Mouse (Mus musculus) 3134 (cell line): Measurements from ENCODE around the gene H2-Q4.
"Not testable (repeated sequence)": the region's sequence is repeated elsewhere in the genome, so short reads cannot be mapped to it uniquely, and the experiment has no call there.

Experiments
- DNase-seq: peaks from one replicate; pipeline ENCODE4 v3.0.0-alpha.2; 2011; ENCODE audit warnings: low spot score; ENCODE audit not compliant: insufficient read length; ENCODE audit errors: extremely low read depth

The H2-Q4 gene

DNA sequence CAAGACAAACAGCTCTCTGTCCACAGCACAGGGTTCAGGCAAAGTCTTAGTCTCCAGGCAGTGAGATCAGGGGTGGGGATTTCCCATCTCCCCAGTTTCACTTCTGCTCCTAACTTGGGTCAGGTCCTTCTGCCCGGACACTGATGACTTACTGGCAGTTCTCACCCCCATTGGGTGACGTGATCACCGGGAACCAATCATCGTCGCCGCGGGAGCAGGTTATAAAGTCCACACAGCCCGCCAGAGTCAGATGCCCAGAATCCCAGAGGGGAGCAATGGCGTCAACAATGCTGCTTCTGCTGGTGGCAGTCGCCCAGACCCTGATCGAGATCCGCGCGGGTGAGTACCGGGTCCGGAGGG, at the start of gene H2-Q4:
Gene H2-Q4 (plus strand): TSS at position 249 of the 360 bp plus-strand sequence.
- peak; percentile 14 for DNase-seq

DNA sequence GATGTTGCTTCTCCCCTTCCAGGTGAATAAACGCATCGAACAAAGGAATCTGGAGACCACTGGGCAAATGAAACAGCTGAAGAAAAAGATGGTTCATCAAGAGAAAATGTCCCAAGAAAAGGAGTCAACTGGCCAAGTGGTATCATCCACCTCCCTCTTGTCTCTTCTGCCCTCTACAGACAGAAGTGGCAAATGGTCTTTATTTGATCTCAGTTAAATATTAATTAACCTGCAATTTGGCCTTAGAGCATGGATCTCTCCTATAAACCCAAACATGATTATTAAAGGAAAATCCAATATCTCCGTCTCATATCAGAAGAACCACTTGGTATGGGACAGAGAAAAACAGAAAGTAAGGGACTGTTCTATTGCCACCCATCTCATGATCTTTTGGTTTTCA, 49.7 kb upstream of the H2-Q4 start:
- DNase-seq: not testable (repeated sequence)

DNA sequence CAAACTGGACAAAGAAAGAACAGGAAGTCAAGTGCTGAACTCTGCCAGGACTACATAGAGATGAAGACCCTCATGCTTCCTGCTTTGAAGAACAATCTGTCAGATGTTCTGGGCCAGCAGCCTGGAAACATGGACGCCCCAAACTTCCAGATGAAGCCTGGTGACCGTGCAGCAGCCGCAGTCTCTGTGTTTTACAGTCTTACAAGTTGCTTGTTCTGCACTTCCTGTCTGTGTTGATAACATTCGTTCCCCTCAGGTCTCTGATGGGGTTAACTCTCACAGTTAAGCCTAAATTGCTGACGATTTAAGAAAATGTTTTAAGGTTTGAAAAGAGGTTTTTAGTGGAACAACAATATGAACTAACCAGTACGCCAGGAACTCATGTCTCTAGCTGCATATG, 47.9 kb upstream of the H2-Q4 start:
- not testable (repeated sequence) for DNase-seq

DNA sequence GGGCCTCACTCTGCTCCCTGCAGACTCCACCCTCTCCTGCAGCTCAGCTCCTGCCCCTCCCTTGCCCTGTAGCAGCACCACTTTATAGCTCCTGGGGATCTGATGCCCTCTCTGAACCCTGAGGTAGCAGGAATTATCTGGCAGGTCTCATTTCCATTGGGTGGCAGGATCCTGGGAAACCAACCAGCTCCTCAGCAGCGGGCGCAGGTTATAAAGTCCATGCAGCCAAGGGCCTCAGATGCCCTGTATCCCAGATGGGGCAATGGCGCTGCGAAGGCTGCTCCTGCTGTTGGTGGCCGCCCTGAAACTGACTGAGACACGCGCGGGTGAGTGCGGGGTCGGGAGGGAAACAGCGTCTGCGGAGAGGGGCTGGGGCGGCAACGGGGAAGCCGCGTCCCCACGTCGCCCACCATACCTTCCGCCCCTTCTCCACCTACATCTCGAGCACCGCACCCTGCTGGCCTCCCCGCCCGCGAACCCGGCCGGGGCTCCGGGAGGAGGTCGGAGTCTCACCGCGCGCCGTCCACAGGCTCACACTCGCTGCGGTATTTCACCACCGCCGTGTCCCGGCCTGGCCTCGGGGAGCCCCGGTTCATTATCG, 37.2 kb upstream of the H2-Q4 start, which contains the start of gene H2-Q2:
Gene H2-Q2 (plus strand): TSS at position 172 of the 601 bp plus-strand sequence.
- no peak for DNase-seq

DNA sequence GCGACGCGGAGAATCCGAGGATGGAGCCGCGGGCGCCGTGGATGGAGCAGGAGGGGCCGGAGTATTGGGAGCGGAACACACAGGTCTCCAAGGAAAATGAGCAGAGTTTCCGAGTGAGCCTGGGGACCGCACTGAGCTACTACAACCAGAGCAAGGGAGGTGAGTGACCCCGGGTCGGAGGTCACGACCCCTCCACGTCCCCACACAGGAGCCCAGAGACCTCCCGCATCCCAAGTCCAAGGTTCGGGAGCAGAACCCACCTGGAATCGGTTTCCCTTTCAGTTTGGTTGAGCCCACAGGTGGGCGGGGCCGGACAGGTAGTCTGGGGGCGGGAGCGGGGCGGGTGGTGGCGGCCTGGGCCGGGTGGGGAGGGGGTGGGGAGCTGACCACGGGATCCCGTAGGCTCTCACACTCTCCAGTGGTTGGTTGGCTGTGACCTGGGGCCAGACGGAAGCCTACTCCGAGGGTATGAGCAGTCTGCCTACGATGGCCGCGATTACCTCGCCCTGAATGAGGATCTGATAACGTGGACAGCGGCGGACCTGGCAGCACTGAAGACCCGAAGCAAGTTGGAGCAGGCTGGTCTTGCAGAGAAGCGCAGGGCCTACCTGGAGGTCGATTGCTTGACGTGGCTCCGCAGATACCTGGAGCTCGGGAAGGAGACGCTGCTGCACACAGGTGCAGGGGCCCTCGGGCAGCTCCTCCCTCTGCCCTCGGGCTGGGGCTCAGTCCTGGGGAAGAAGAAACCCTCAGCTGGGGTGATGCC, 36.5 kb upstream of the H2-Q4 start:
- DNase-seq: no peak

- not testable (repeated sequence) for DNase-seq
Measured at GRCm38 (mm10) chr17:35347659-35348058, 31.8 kb upstream of the H2-Q4 start.

DNA sequence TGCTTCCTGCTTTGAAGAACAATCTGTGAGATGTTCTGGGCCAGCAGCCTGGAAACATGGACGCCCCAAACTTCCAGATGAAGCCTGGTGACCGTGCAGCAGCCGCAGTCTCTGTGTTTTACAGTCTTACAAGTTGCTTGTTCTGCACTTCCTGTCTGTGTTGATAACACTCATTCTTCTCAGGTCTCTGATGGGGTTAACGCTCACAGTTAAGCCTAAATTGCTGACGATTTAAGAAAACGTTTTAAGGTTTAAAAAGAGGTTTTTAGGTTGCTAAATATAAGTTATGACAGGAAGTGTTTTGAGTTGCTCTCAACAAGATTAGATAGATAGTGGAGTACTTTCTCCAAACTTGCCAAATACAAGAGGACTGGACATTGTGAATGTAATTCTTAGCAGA, 26.1 kb upstream of the H2-Q4 start:
- DNase-seq: not testable (repeated sequence)

GRCm38 (mm10) chr17:35354071-35354470, 25.3 kb upstream of the H2-Q4 start:
- no peak for DNase-seq

DNA sequence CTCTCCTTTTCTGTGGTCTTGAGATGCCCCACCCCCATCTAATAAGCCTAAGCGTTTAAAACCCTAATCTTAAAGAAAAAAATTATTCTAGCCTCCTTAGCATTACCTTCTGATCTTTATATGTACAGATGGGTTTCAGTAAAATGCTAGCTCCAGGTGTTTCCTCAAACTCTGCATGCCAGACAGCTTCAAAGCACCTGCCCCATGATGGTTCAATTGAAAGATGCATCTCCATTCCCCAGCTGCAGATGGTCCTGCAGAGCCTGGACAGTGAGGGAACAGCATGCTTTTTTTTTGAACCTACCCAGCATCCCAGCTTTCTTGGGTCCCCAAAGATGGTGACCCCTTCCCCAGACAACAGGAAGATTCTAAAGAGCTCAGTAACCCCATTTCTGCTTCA, 22.3 kb upstream of the H2-Q4 start:
- DNase-seq: no peak

- DNase-seq: no peak
Measured at GRCm38 (mm10) chr17:35358763-35359469, 20.5 kb upstream of the H2-Q4 start.

DNA sequence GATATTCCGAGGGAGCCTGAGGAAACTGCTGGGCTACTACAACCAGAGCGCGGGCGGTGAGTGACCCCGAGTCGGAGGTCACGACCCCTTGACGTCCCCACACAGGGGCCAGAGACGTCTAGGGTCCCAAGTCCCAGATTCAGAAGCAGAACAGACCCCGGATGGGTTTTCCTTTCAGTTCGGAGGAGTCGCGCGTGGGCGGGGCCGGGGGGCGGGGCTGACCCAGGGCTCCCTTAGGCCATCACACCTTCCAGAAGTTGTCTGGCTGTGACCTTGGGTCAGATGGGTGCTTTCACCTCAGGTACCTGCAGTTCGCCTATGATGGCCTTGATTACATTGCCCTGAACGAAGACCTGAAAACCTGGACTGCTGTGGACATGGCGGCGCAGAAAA, 20.0 kb upstream of the H2-Q4 start:
- no peak for DNase-seq

GRCm38 (mm10) chr17:35379729-35380451, 473 bp downstream of the H2-Q4 start:
- DNase-seq: peak; percentile 87

- not testable (repeated sequence) for DNase-seq
Measured at GRCm38 (mm10) chr17:35389796-35390195, 10.4 kb downstream of the H2-Q4 start.

DNA sequence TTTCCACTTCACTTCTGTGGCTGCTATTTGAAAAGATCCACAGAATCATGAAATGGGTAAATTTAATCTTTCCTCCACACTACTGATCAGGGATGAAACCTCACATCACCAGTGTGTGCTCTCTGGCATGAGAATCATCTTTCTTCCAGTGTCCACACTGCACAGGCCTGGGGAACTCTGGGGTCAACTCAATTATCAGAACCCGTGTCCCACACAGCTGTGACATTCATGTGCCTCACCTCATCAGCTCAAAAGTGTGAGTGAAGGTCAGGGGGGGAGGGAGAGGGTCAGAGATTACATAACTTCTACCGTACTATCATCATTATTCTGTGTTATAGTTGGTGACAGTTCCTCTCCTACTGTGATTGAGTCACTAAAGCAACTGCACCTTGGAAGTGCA, 13.3 kb downstream of the H2-Q4 start:
- DNase-seq: not testable (repeated sequence)

DNA sequence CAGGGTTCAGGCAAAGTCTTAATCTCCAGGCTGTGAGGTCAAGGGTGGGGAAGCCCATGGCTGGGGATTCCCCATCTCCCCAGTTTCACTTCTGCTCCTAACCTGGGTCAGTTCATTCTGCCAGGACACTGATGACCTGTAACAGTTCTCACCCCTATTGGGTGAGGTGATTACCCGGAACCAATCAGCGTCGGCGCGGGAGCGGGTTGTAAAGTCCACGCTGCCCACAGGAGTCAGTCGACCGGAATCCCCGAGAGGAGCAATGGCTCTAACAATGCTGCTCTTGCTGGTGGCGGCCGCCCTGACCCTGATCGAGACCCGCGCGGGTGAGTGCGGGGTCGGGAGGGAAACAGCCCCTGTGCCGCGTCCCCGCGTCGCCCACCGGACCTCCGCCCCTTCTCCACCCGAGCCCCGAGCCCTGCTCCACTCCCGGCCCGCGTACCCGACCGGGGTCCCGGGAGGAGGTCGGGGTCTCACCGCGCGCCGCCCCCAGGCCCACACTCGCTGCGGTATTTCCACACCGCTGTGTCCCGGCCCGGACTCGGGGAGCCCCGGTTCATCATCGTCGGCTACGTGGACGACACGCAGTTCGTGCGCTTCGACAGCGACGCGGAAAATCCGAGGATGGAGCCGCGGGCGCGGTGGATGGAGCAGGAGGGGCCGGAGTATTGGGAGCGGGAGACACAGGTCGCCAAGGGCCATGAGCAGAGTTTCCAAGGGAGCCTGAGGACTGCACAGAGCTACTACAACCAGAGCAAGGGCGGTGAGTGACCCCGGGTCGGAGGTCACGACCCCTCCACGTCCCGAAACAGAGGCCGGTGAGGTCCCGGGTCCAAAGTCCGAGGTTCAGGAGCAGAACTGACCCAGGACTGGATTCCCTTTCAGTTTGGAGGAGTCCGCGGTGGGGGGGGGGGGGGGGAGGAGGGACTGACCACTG, 14.7 kb downstream of the H2-Q4 start:
- not testable (repeated sequence) for DNase-seq

DNA sequence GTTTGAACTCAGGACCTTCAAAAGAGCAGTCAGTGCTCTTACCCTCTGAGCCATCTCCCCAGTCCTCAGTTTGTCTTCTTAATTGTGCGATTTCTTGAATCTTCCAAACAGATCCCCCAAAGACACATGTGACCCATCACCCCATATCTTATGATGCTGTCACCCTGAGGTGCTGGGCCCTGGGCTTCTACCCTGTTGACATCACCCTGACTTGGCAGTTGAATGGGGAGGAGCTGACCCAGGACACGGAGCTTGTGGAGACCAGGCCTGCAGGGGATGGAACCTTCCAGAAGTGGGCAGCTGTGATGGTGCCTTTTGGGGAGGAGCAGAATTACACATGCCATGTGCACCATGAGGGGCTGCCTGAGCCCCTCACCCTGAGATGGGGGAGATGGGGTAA, 17.5 kb downstream of the H2-Q4 start:
- DNase-seq: not testable (repeated sequence)

- not testable (repeated sequence) for DNase-seq
Measured at GRCm38 (mm10) chr17:35413057-35413456, 33.6 kb downstream of the H2-Q4 start.

DNA sequence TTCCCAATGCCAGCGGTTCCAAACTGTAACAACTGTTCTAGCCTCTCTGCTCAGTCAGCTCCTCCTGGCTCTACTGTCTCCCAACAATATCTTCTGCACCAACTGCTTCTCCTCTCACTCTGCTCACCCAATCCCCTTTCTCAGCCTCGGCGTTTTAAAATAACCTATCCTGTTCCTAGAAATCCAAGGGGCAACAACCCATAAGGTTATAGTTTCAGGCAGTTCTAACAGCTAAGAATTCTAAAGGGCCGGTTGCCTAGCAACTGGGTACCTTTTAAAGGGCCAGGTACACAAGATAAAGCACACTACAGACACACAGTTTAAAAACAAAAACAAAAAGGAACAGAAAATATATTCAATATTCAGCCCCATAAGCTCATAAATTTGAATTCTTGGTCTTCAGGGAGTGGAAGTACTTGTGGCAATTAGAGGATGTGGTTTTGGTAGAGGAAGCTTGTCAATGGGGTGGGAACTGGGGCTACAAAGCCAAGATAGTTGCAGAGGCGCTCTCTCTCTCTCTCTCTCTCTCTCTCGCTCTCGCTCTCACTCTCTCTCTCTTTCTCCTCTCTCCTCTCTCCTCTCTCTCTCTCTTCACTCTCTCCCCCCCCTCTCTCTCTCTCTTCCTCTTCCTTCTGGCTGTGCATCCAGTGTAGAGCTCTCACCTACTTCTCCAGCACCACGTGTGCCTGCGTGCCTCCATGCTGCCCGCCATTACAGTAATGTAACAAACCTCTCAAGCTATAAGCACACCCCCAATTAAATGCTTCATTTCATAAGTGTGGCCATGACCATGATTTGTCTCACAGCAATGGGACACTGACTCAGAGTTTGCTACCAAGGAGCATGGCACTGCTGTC, 36.1 kb downstream of the H2-Q4 start:
- not testable (repeated sequence) for DNase-seq

DNA sequence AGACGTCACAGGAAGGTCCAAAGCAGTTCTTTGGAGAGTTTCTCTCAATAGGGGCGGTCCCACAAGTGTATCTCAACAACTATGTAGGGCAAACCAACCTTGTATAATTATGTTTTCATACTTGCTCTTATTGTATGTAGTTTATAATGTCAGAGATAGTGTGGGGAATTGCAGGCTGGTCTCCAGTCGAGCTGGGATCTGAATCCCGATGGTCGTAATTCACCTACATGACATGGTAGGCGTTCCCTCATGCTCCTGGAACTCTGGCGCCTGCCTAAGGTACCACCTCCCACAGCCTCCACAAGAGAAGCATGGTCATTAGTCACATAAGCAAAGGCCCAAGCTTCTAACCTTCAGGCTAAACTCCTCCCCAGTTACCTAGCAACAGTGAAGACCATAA, 39.4 kb downstream of the H2-Q4 start:
- no peak for DNase-seq
